Mouse (Mus musculus) liver, embryonic 14.5 days (tissue): Measurements from ENCODE around the gene Serp1.
A peak's percentile ranks its signal among the peaks of the same experiment; 100 is the strongest.

Experiments
- CTCF ChIP-seq: IDR thresholded peaks from 2 replicates; pipeline ENCODE4 v1.5.1; 2016; ENCODE audit warnings: antibody characterized with exemption, low read depth, control low read depth
- EP300 ChIP-seq: IDR thresholded peaks from 2 replicates; pipeline ENCODE4 v1.6.1; 2016; ENCODE audit warnings: antibody characterized with exemption, low read depth

DNA sequence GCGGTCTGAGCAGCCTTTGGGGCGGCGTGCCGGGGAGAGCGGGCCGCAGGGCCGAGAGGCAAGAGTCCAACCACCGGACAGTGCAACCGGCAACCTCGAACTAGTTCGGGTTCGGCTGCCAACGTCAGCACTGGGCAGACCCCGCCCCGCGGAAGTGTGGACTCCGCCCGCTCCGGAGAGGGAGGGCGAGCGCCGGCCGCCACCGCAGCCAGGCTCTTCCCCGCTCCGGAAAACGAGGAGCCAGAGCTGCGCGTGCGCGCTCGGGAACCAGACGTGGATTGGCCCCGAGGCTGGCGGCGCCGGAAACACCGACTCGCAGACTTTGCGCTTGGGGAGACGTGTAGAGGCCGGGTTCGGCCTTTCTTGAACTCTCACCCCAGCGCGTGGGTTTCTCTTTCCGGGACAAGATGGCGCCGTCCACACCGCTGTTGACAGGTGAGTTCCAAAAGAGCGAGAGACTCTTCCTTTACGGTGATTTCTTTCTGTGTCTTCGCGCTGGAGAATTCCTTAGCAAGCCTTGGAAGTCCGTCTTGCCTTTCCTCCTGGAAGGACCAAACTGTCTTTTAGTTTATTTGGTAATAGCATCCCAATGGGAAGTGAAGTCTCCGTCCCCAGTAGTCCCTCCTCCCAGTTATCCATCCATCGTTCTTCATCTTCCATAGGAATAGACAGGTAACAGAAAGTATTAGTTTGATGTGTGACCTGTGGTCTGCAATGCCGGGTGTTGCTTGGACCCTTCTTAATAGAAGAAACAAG lies at the start of gene Serp1, which contains the start of gene Eif2a:
- TF ChIP-seq EP300 (no peak), CTCF (0 out of 2 replicates have a peak, but pooled peaks have one; percentile 0)
